Mouse (Mus musculus) right cerebral cortex, postnatal 4 days (tissue): ENCODE measurements around the gene Gm26920.
"Not testable (repeated sequence)": the region's sequence is repeated elsewhere in the genome, so short reads cannot be mapped to it uniquely, and the experiment has no call there.

Experiments
- DNase-seq: peaks from one replicate; pipeline ENCODE4 v3.0.0-alpha.2; 2022

Gene Gm26920

GRCm38 (mm10) chr7:30090092-30090969 lies at the start of gene Gm26920, which contains the start of gene Zfp566:
TSS of gene Gm26920 (minus strand) at chr7:30090410.
TSS of gene Zfp566 (minus strand) at chr7:30090527.
- peak; percentile 92 for DNase-seq

- no peak for DNase-seq
These were observed 46.6 kb upstream of the Gm26920 start for GRCm38 (mm10) chr7:30136826-30137225.

DNA sequence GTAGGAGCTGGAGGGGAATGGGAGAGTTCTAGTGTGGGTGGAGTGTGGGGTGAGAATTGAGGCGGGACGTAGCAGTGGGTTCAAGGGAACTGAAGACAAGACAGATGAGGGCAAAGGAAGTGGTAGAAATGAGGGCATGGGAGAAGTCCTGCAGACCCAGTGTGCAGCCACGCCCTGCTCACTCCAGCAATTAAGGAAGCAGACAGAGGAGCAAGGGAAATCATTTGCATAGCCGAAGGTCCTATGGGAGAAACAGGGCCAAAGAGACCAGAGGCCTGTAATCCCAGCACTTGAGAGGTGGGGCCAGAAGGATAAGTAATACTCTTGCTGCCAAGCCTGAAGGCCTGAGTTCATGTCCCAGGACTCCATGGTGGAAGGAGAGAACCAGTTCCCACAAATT lies 42.2 kb upstream of the Gm26920 start:
- DNase-seq, result no peak

DNA sequence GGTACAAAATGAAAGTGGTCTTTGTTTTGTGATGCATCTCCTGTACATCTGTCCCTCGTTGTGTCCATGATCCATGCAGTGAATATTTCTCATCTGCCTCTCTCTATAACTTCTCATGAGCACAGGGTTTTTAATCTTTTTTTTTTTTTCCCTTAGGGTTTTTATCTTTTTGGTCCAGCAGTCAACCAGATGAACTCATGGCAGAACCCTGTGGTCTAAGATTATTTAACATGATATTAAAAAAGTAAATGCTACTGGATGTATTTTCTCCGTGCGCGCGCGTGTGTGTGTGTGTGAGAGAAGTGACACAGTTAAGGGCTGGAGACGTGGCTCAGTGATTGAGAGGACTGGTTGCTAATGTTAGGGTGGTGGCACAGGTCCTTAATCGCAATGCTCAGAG lies 39.7 kb upstream of the Gm26920 start:
- no peak for DNase-seq

GRCm38 (mm10) chr7:30122188-30122530 lies 31.9 kb upstream of the Gm26920 start:
- no peak for DNase-seq

DNA sequence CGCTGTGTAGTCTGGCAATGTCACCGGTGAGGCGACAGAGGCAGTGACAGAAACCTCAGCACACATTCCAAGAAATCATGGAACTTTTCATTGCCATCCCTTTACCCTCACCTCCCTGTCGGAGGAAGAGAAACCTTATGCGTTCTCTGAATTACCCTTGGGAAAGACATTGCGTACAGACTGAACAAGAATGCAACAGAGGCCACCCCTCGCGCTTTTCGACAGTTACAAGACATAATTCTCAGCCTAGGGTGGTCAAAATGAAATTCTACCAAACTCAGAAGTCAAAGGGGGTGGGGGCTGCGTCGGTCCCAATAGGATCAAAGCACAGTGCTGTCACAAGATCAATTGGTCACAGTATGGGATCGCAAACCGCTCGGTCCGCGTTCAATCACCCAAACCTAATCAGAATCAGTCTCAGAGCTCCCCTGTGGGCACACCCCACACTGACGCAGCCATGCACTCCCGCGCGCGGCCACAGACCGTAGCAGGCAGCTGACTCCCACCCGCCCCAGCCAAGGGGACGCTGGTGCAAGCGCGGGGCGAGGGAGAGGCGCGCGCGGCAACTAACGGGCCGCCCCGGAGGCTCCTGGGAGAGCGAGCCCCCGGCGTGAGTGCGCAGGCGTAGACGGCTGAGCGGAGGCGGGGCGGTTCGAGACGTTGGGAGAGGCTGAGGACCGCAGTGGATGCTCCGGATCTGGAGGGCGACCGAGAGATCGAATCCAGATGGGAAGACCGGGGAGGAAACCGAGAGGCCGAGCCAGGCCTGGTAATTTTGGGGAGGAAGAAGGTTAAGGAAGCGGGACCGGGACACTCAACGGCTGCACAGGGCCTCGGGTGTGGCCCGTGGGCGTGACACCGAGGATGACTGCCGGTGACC lies 31.3 kb upstream of the Gm26920 start, which contains the start of gene Zfp382:
TSS of gene Zfp382 (plus strand) at position 635 of the 880 bp plus-strand sequence.
- peak; percentile 91 for DNase-seq

DNA sequence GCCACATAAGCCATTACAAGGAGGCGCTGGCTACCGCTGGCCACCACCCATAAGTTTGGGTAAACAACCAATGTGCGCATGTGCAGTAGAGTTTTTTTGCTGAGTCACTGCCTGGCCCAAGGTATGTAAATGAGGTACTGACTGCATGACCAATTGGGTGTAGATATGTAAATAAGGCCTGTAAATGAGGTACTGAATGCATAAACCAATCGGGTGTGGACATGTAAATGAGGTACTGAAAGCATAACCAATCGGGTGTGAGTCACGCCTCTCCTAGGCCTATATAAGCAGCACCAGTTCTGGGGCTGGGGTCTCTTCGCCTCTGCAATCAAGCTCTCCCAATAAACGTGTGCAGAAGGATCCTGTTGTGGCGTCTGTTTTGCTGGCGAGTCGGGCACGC lies 27.7 kb upstream of the Gm26920 start:
- DNase-seq, result not testable (repeated sequence)

GRCm38 (mm10) chr7:30116076-30116475 lies 25.9 kb upstream of the Gm26920 start:
- no peak for DNase-seq

- peak; percentile 82 for DNase-seq
These were observed 9.1 kb upstream of the Gm26920 start for GRCm38 (mm10) chr7:30099297-30099696.

GRCm38 (mm10) chr7:30095551-30096125 lies 5.4 kb upstream of the Gm26920 start:
- DNase-seq, result no peak

DNA sequence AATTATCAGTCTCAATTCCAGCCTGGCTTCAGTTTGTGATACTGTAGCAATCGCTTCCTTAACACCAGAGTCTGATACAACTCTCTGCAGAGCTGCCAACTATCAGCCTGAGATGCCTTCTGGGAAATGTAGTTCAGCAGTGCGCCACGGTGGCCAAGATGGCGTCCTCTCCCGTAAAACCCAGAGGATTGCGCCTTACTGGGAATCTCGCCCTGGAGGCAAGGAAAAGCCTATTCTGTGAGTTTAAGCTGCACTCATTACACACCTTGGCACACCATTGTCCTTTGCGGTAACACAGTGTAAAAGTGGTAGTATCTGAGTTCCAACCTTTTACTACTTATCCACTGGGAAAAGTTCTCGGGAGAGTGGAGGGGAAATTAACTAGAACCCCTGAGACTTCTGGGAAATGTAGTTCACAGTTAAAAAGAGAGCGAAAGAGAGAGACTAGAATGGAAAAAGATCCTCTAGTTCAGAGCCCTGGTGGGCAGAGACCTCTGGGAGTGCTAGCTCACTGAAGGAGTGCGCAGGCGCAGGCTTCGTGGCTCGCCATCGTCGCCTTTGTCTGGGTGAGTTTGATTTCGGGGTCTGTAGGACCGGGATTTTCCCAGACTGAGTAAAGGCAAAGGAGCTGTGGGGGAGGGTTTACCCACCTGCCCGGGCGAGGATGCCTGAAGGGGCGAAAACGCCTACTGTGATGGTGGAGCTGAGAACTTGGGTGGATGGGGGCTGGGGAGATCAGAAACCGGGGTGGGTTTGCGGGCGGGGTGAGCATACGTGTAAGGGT lies 4.6 kb upstream of the Gm26920 start, which contains the start of gene Zfp260:
TSS of gene Zfp260 (plus strand) at position 132 of the 784 bp plus-strand sequence.
- peak; percentile 92 for DNase-seq

- DNase-seq, result no peak
These were observed 3.8 kb upstream of the Gm26920 start for GRCm38 (mm10) chr7:30093918-30094415.

GRCm38 (mm10) chr7:30092666-30093065 lies 2.5 kb upstream of the Gm26920 start:
- no peak for DNase-seq

GRCm38 (mm10) chr7:30090970-30091585 lies 868 bp upstream of the Gm26920 start:
- no peak for DNase-seq

DNA sequence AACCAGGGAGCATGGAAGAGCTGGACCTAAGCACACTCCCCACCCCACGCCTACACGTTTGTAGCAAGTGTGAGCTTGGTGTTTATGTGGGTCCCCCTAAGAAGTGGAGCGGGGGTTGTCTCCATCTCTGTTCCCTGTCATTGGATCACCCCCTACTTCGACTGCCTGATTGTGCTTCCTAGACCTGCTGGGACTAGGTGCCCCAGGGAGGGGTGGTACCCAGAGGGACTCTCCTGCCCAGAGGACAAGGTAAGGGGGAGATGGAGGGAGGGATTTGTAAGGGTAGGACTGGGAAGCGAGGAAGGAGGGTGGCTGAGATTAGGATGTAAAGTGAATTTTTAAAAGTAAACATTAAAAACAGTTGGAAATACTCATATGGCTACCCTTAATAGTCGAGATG lies 805 bp downstream of the Gm26920 start:
- no peak for DNase-seq

DNA sequence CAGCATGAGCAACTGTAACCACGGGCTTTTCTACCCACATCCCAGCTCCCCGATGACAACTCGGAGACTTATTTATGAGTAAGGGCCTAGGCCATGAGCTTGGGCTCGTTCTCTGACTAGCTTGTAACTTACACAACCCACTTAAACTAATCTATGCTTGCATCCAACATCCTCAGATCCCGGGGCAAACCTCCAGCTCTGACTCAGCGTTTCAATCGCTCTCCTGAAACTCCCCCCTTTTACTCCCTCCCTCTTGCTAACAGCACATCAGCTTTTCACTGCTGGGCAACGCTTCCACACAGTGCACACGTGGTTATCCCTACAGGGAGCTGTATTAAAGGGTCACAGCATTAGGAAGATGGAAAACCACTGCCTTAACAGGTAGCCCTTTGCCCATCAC lies 3.7 kb downstream of the Gm26920 start:
- no peak for DNase-seq

DNA sequence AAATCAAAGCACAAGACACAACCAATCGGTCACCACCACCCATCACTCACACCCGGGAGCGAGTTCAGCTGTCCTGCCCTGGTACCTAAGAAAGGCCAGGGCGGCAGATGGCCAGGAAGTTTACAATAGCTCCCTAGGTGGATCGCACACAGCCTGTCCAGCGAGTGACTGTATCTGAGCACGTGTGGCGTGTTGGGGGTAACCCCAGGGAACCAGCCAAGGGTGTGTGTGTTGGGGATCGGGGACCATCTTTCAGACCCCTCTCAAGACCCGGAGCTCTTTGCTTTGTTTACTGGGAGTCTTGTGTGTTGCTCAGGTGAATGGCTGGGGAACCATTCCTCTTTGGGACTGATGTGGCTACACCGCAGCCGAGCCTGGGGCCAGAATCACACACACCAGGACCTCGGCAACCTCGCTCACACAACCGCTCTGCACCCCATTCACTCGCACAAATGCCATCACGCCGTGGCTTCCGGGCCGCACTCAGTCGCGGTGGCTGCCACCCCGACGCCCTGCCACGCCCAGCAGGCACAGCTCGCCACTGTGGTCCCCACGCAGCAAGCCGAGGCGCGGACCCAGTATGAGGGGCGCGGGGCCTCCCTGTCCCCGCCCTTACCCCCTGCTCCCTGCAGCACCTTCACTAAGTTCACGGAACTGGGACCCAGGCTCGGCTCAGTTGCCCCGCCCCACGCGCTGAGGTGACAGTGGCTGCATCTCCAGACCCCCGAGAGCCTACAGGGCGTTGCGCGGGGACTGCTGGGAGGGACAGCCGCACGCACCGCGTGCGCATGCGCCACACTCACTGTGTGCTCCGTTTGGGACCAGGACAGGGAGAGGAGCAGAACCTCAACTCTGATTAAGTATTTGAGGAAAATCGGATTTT lies 17.8 kb downstream of the Gm26920 start, which contains the start of gene Zfp82:
TSS of gene Zfp82 (minus strand) at position 755 of the 883 bp plus-strand sequence.
- DNase-seq, result peak; percentile 82

DNA sequence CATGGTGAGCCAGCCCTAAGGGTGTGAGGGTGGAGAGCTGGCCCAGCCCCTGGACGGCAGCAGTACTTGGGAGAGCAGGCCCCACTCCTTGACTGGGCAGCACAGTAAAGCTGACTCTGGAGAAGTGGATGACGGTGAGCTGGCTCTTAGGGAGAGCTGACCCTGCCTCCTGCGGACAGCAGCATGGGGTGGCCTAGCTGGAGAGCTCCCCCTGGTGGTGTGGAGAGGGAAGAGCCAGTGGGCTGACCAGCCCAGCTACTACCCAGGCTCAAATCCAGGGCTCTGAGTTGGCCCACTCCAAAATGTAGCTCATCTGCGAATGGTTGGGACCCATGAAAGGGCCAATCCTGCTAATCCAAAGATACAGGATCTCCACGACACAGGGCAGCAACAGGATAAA lies 25.6 kb downstream of the Gm26920 start:
- DNase-seq, result no peak

GRCm38 (mm10) chr7:30062478-30062877 lies 27.7 kb downstream of the Gm26920 start:
- peak; percentile 25 for DNase-seq

DNA sequence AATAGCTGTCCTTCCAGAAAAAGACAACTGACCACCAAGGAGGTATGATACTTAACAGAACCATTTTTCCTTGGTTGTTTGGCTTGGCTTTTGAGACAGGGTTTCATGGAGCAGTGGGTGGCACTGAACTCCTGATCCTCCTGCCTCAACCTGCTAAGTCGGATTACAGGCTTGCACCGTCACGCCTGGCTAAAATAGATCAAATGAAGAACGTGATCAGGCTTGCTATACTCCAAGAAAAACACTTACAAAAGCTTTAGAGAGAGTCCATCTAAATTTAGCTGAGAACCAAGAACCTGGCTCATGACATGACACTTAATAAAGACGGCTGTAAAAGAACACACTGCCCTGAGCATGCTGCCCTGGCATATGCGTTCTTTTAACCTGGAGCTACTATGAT lies 29.9 kb downstream of the Gm26920 start:
- DNase-seq, result no peak

DNA sequence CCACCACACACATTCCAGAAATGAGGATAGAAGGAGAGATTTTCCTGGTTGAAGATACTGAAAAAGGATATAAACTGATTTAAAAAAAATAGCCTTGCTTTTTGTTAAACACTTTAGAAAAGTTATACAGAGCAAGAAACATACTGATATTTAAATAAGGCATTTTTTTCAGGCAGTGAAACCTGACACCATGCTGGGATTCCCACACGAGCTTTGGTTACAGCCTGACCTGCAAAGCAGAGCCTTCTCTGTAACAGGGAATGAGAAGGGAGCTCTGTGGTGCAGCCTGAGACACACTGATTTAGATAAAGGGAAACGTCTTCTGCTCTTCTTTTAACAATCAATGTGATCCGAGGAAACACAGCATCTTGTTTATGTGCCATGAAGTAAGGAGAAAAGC lies 36.6 kb downstream of the Gm26920 start:
- no peak for DNase-seq
